In genomic region chr5:120765010-120765409, GRCm38 (mm10) we compare ENCODE assay signal across 23 mouse cellular contexts. TPM values are rescaled to one million over a fixed set of nuclear protein-coding genes. Genes with fewer than 3 reads are reported as not detected.
"Had no signal": no experiment of that assay in that cellular context is flagged by ENCODE, and none has a peak within 500 bp of the region (broad histone marks: within the 10 kb centered on the region; RNA-seq: fewer than 3 reads in every experiment).

No protein-coding gene starts in this region.

- H3K4me1 ChIP-seq: liver, embryonic 15.5 days had no signal

- DNase-seq: kidney, adult 2 months; kidney, postnatal 25 days; lung, adult 2 months; lung, postnatal 14 days; lung, postnatal 4 days; midbrain, embryonic 14.5 days; thymus, adult 18-20 months; thymus, postnatal 14 days had no signal

- H3K4me3 ChIP-seq: limb, embryonic 10.5 days; limb, embryonic 13.5 days; liver, embryonic 15.5 days had no signal

- H3K9ac ChIP-seq: limb, embryonic 13.5 days; liver, embryonic 15.5 days had no signal

- H3K27ac ChIP-seq: kidney, postnatal 0 days; limb, embryonic 10.5 days; limb, embryonic 13.5 days; liver, embryonic 15.5 days had no signal

- H3K9me3 ChIP-seq: limb, embryonic 10.5 days; liver, embryonic 15.5 days had no signal

- H3K36me3 ChIP-seq: limb, embryonic 10.5 days; limb, embryonic 13.5 days; liver, embryonic 15.5 days had no signal

RNA-seq across cellular contexts. Expression of gene Oas3, which starts 12.5 kb away (rescaled TPM):
- total RNA-seq: layer of hippocampus, postnatal 14 days; left cerebral cortex, postnatal 25 days had no signal
- polyA plus RNA-seq: kidney, embryonic 14.5 days; neural tube, embryonic 11.5 days had no signal

RNA-seq across cellular contexts. Expression of gene Oas2, which starts 15.4 kb away (rescaled TPM):
- polyA plus RNA-seq: limb, embryonic 10.5 days; neural tube, embryonic 11.5 days; neural tube, embryonic 14.5 days had no signal

RNA-seq across cellular contexts. Expression of gene Oas1e, which starts 30.3 kb away (rescaled TPM):
- total RNA-seq: layer of hippocampus, postnatal 14 days; left cerebral cortex, postnatal 25 days; liver, adult 2 months; megakaryocyte progenitor cell, adult 5-6 weeks; megakaryocyte-erythroid progenitor cell, adult 5-6 weeks had no signal
- polyA plus RNA-seq: kidney, adult 2 months; kidney, embryonic 14.5 days; kidney, postnatal 0 days; limb, embryonic 10.5 days; limb, embryonic 13.5 days; liver, adult 2 months; liver, embryonic 15.5 days; lung, adult 2 months; lung, embryonic 16.5 days; neural tube, embryonic 11.5 days; stomach, embryonic 16.5 days; testis, adult 2 months had no signal

RNA-seq across cellular contexts. Expression of gene Dtx1, which starts 53.3 kb away (rescaled TPM):
- total RNA-seq: megakaryocyte progenitor cell, adult 5-6 weeks had no signal
